Mouse (Mus musculus) olfactory bulb, adult 2 months (tissue): ENCODE measurements at regions not wholly inside any gene's neighbourhood (a gene's known extent, or its start where the extent isn't known, plus 50 kb on each side); places are given as distances from the start of the nearest gene placed in this dataset.

Source experiments
- CTCF ChIP-seq: fragments of 200-500 bp; IDR thresholded peaks from 2 replicates; pipeline ENCODE4 v1.5.1; 2012; ENCODE audit warnings: low read depth, mild to moderate bottlenecking, low read length, moderate library complexity; ENCODE audit not compliant: insufficient read depth
- POLR2A ChIP-seq: fragments of 200-500 bp; IDR thresholded peaks from 2 replicates; pipeline ENCODE4 v1.6.1; 2012; ENCODE audit warnings: mild to moderate bottlenecking, low read depth, low read length, moderate library complexity; ENCODE audit not compliant: insufficient read depth

- TF ChIP-seq CTCF: no peak
- TF ChIP-seq POLR2A: no peak
These were observed 486.8 kb upstream of the Arpp21 start for GRCm38 (mm10) chr9:112722501-112722900.
